Mouse (Mus musculus) intestine, postnatal 0 days (tissue): Measurements from ENCODE around the gene Sf3b2. TPM values are rescaled to one million over a fixed set of nuclear protein-coding genes. Genes with fewer than 3 reads are reported as not detected.

Experiments used
- ATAC-seq: fragments of 200-750 bp; cut with Nextera tagmentation; 2 replicates; pipeline ENCODE4 v1.8.0; 2017; ENCODE audit warnings: mild to moderate bottlenecking, moderate TSS enrichment, moderate library complexity
- H3K27ac ChIP-seq: fragments of 300-500 bp; sonication (generic); 2 replicates; pipeline ENCODE4 v1.5.1; 2014; ENCODE audit warnings: mild to moderate bottlenecking, low read depth, low read length, moderate library complexity
- H3K27me3 ChIP-seq: fragments of 300-500 bp; sonication (generic); replicated peaks from 2 replicates; pipeline ENCODE4 v1.6.1; 2014; ENCODE audit warnings: low read length, mixed read lengths; ENCODE audit not compliant: control insufficient read depth, insufficient read depth
- H3K36me3 ChIP-seq: fragments of 300-500 bp; sonication (generic); 2 replicates; pipeline ENCODE4 v1.6.1; 2014; ENCODE audit warnings: mild to moderate bottlenecking, moderate library complexity; ENCODE audit not compliant: control insufficient read depth, insufficient read depth
- H3K4me1 ChIP-seq: fragments of 300-500 bp; sonication (generic); replicated peaks from 2 replicates; pipeline ENCODE4 v1.6.1; 2014; ENCODE audit warnings: antibody characterized with exemption, low read length, mixed read lengths; ENCODE audit not compliant: control insufficient read depth, insufficient read depth
- H3K4me2 ChIP-seq: fragments of 300-500 bp; sonication (generic); replicated peaks from 2 replicates; pipeline ENCODE4 v1.6.1; 2014; ENCODE audit warnings: low read depth, mild to moderate bottlenecking, moderate library complexity
- H3K4me3 ChIP-seq: fragments of 300-500 bp; sonication (generic); 2 replicates; pipeline ENCODE4 v1.5.1; 2014; ENCODE audit warnings: low read depth, low read length
- H3K9ac ChIP-seq: fragments of 300-500 bp; sonication (generic); 2 replicates; pipeline ENCODE4 v1.6.1; 2014; ENCODE audit warnings: mild to moderate bottlenecking, low read depth, low read length
- H3K9me3 ChIP-seq: fragments of 300-500 bp; sonication (generic); 2 replicates; pipeline ENCODE4 v1.6.1; 2016; ENCODE audit warnings: mixed run types; ENCODE audit not compliant: control insufficient read depth
- CTCF ChIP-seq: sonication (generic); IDR thresholded peaks from 2 replicates; pipeline ENCODE4 v1.5.1; 2016; ENCODE audit warnings: low read depth, mild to moderate bottlenecking, control low read depth, antibody characterized with exemption, moderate library complexity
- WGBS: fragments of 180-500 bp; shearing (Covaris S2); extraction: QIAGEN DNeasy Blood & Tissue Kit; methylation state at CpG from one replicate; pipeline ENCODE4 v1.1.7; 2014; 5-methylcytosine and 5-hydroxymethylcytosine counted together
- polyA plus RNA-seq: library from polyadenylated mRNA; unstranded; fragments of >200 nt; fragmentation: Nextera tagmentation; extraction: Ambion mirVana; gene quantifications from 2 replicates; pipeline ENCODE4 v1.2.1, GENCODE M21; 2015

Gene Sf3b2
- polyA plus RNA-seq, 1 experiment from 2014 or later = 160 TPM

GRCm38 (mm10) chr19:5323801-5324200, 28.5 kb upstream of the Sf3b2 start:
- Histone ChIP-seq H3K4me2 (0 out of 2 replicates have a peak overlapping the region, but pooled peaks have one; percentile 17), H3K36me3 (no peaks in the 10 kb centered on the region), H3K9ac (no peak overlapping the region), H3K4me1 (no peaks in the 10 kb centered on the region), H3K27ac (no peak overlapping the region), H3K27me3 (no peaks in the 10 kb centered on the region), H3K4me3 (no peak overlapping the region), H3K9me3 (no peaks in the 10 kb centered on the region)
- no peak for ATAC-seq
- no peak for TF ChIP-seq CTCF
- 45% methylated on average over 17 of the region's 17 CpGs for WGBS

- H3K36me3 ChIP-seq = no peaks in the 10 kb centered on the region
- no peak overlapping the region for H3K4me2 ChIP-seq
- H3K27ac ChIP-seq = no peak overlapping the region
- H3K4me3 ChIP-seq = no peak overlapping the region
- no peak for TF ChIP-seq CTCF
- H3K4me1 ChIP-seq = no peaks in the 10 kb centered on the region
- 86% methylated on average over 8 of the region's 8 CpGs for WGBS
- no peak overlapping the region for H3K9ac ChIP-seq
- ATAC-seq = no peak
- no peaks in the 10 kb centered on the region for H3K27me3 ChIP-seq
- H3K9me3 ChIP-seq = no peaks in the 10 kb centered on the region
Measured at GRCm38 (mm10) chr19:5313189-5313588, 17.9 kb upstream of the Sf3b2 start.

GRCm38 (mm10) chr19:5309025-5309424, 13.8 kb upstream of the Sf3b2 start:
- H3K4me2 ChIP-seq = no peak overlapping the region
- H3K4me3 ChIP-seq = no peak overlapping the region
- H3K9ac ChIP-seq = no peak overlapping the region
- TF ChIP-seq CTCF = no peak
- no peak overlapping the region for H3K27ac ChIP-seq
- no peaks in the 10 kb centered on the region for H3K36me3 ChIP-seq
- H3K9me3 ChIP-seq = no peaks in the 10 kb centered on the region
- no peak for ATAC-seq
- H3K4me1 ChIP-seq = no peaks in the 10 kb centered on the region
- WGBS = 77% methylated on average over 7 of the region's 7 CpGs
- H3K27me3 ChIP-seq = peaks cover 15% of the 10 kb centered on the region

- no peaks in the 10 kb centered on the region for H3K4me1 ChIP-seq
- no peak; the same call in 1 of the 2 replicates for TF ChIP-seq CTCF
Measured at GRCm38 (mm10) chr19:5306968-5307734, 11.9 kb upstream of the Sf3b2 start.

GRCm38 (mm10) chr19:5306279-5306678, 11.0 kb upstream of the Sf3b2 start:
- Histone ChIP-seq H3K27me3 (peaks cover 15% of the 10 kb centered on the region), H3K36me3 (no peaks in the 10 kb centered on the region), H3K4me2 (no peak overlapping the region), H3K9me3 (no peaks in the 10 kb centered on the region), H3K4me1 (no peaks in the 10 kb centered on the region), H3K4me3 (no peak overlapping the region), H3K27ac (no peak overlapping the region), H3K9ac (no peak overlapping the region)
- TF ChIP-seq CTCF = peak; percentile 62
- no peak for ATAC-seq
- WGBS = 88% methylated on average over 6 of the region's 6 CpGs

More at GRCm38 (mm10) chr19:5306968-5307734, 11.9 kb upstream of the Sf3b2 start:
- Histone ChIP-seq H3K4me2 (peak overlapping the region; percentile 56), H3K4me3 (peak overlapping the region; percentile 12; the same call in 1 of the 2 replicates), H3K9me3 (no peaks in the 10 kb centered on the region), H3K36me3 (no peaks in the 10 kb centered on the region), H3K9ac (no peak overlapping the region), H3K27me3 (peaks cover 15% of the 10 kb centered on the region), H3K27ac (no peak overlapping the region)
- peak; percentile 25; the same call in 1 of the 2 replicates for ATAC-seq
- 43% methylated on average over 98 of the region's 98 CpGs for WGBS

GRCm38 (mm10) chr19:5302455-5302854, 7.2 kb upstream of the Sf3b2 start:
- Histone ChIP-seq H3K4me1 (no peaks in the 10 kb centered on the region), H3K27ac (no peak overlapping the region), H3K9me3 (no peaks in the 10 kb centered on the region), H3K4me2 (no peak overlapping the region), H3K36me3 (no peaks in the 10 kb centered on the region), H3K4me3 (no peak overlapping the region), H3K9ac (no peak overlapping the region), H3K27me3 (peaks cover 9% of the 10 kb centered on the region; the same call in 1 of the 2 replicates)
- WGBS = 18% methylated on average over 4 of the region's 4 CpGs
- no peak for ATAC-seq
- peak; percentile 84 for TF ChIP-seq CTCF
